Mouse (Mus musculus) hindbrain, embryonic 15.5 days (tissue): ENCODE measurements around the gene Bcl2a1c. TPM values are rescaled to one million over a fixed set of nuclear protein-coding genes. Genes with fewer than 3 reads are reported as not detected.
"Not testable (repeated sequence)": the region's sequence is repeated elsewhere in the genome, so short reads cannot be mapped to it uniquely, and the experiment has no call there.

Experiments used
- ATAC-seq: fragments of 200-750 bp; cut with Nextera tagmentation; 2 replicates; pipeline ENCODE4 v1.8.0; 2017; ENCODE audit warnings: low read depth, moderate number of reproducible peaks, moderate TSS enrichment; ENCODE audit not compliant: low FRiP score
- H3K27ac ChIP-seq: fragments of 300-500 bp; sonication (generic); replicated peaks from 2 replicates; pipeline ENCODE4 v1.5.1; 2015; ENCODE audit warnings: mild to moderate bottlenecking, inconsistent platforms
- H3K27me3 ChIP-seq: fragments of 300-500 bp; sonication (generic); 2 replicates; pipeline ENCODE4 v1.6.1; 2015; ENCODE audit warnings: control low read depth, inconsistent platforms
- H3K36me3 ChIP-seq: fragments of 300-500 bp; sonication (generic); 2 replicates; pipeline ENCODE4 v1.6.1; 2015; ENCODE audit warnings: control low read depth, inconsistent platforms
- H3K4me1 ChIP-seq: fragments of 300-500 bp; sonication (generic); replicated peaks from 2 replicates; pipeline ENCODE4 v1.6.1; 2015; ENCODE audit warnings: control low read depth, inconsistent platforms
- H3K4me2 ChIP-seq: fragments of 300-500 bp; sonication (generic); 2 replicates; pipeline ENCODE4 v1.6.1; 2015; ENCODE audit warnings: moderate library complexity, mild to moderate bottlenecking, inconsistent platforms
- H3K4me3 ChIP-seq: fragments of 300-500 bp; sonication (generic); 2 replicates; pipeline ENCODE4 v1.5.1; 2015; ENCODE audit warnings: mild to moderate bottlenecking, inconsistent platforms
- H3K9ac ChIP-seq: fragments of 300-500 bp; sonication (generic); 2 replicates; pipeline ENCODE4 v1.6.1; 2015; ENCODE audit warnings: inconsistent platforms
- H3K9me3 ChIP-seq: fragments of 300-500 bp; sonication (generic); 2 replicates; pipeline ENCODE4 v1.6.1; 2016; ENCODE audit warnings: control low read depth, inconsistent platforms
- WGBS: fragments of 180-500 bp; shearing (Covaris S2); methylation state at CpG from one replicate; pipeline ENCODE4 v1.1.7; 2015; 5-methylcytosine and 5-hydroxymethylcytosine counted together
- polyA plus RNA-seq: library from polyadenylated mRNA; unstranded; fragments of >200 nt; fragmentation: Nextera tagmentation; extraction: Ambion mirVana; gene quantifications from 2 replicates; pipeline ENCODE4 v1.2.1, GENCODE M21; 2015

The Bcl2a1c gene
- not detected in 2 replicates for polyA plus RNA-seq

- H3K4me3 ChIP-seq, H3K9ac ChIP-seq, H3K4me1 ChIP-seq, H3K27ac ChIP-seq, ATAC-seq, H3K4me2 ChIP-seq, H3K36me3 ChIP-seq, H3K9me3 ChIP-seq, H3K27me3 ChIP-seq: not testable (repeated sequence)
- 87% methylated on average over 9 of the region's 9 CpGs for WGBS
Measured at GRCm38 (mm10) chr9:114329855-114330254, at the start of gene Bcl2a1c. TSS of gene Bcl2a1c (plus strand) at chr9:114330135.

GRCm38 (mm10) chr9:114305957-114306356 is 24.0 kb upstream of the Bcl2a1c start:
- H3K9ac ChIP-seq, H3K9me3 ChIP-seq, H3K4me1 ChIP-seq, ATAC-seq, H3K4me2 ChIP-seq, H3K36me3 ChIP-seq, H3K4me3 ChIP-seq, H3K27me3 ChIP-seq, H3K27ac ChIP-seq: not testable (repeated sequence)

GRCm38 (mm10) chr9:114311752-114312151 is 18.2 kb upstream of the Bcl2a1c start:
- 83% methylated on average over 2 of the region's 2 CpGs for WGBS
- not testable (repeated sequence) for H3K36me3 ChIP-seq

GRCm38 (mm10) chr9:114318021-114318420 is 11.9 kb upstream of the Bcl2a1c start:
- no peaks in the 10 kb centered on the region for H3K36me3 ChIP-seq
- no peaks in the 10 kb centered on the region for H3K27me3 ChIP-seq
- ATAC-seq = no peak
- H3K27ac ChIP-seq = no peak overlapping the region
- WGBS = 9% methylated on average over 2 of the region's 2 CpGs
- no peak overlapping the region for H3K4me2 ChIP-seq
- no peak overlapping the region for H3K9ac ChIP-seq
- no peaks in the 10 kb centered on the region for H3K4me1 ChIP-seq
- H3K9me3 ChIP-seq = no peaks in the 10 kb centered on the region
- no peak overlapping the region for H3K4me3 ChIP-seq

More at GRCm38 (mm10) chr9:114311752-114312151, 18.2 kb upstream of the Bcl2a1c start:
- H3K4me2 ChIP-seq, H3K27me3 ChIP-seq, ATAC-seq, H3K9ac ChIP-seq, H3K9me3 ChIP-seq, H3K4me3 ChIP-seq, H3K4me1 ChIP-seq, H3K27ac ChIP-seq: not testable (repeated sequence)

GRCm38 (mm10) chr9:114326011-114326748 is 3.8 kb upstream of the Bcl2a1c start:
- 73% methylated on average over 3 of the region's 3 CpGs for WGBS

GRCm38 (mm10) chr9:114328332-114328731 is 1.6 kb upstream of the Bcl2a1c start:
- H3K9ac ChIP-seq = not testable (repeated sequence)

More at GRCm38 (mm10) chr9:114326011-114326748, 3.8 kb upstream of the Bcl2a1c start:
- Histone ChIP-seq H3K4me2 (no peak overlapping the region), H3K4me3 (no peak overlapping the region), H3K9ac (no peak overlapping the region), H3K4me1 (no peaks in the 10 kb centered on the region), H3K27me3 (no peaks in the 10 kb centered on the region), H3K9me3 (no peaks in the 10 kb centered on the region), H3K27ac (no peak overlapping the region), H3K36me3 (no peaks in the 10 kb centered on the region)
- no peak for ATAC-seq

GRCm38 (mm10) chr9:114367783-114368470 is 38.0 kb downstream of the Bcl2a1c start:
- Histone ChIP-seq H3K4me3 (peak overlapping the region; percentile 43), H3K9ac (peak overlapping the region; percentile 57), H3K36me3 (no peaks in the 10 kb centered on the region), H3K4me1 (peaks cover 4% of the 10 kb centered on the region), H3K4me2 (peak overlapping the region; percentile 96), H3K27ac (peak overlapping the region; percentile 52), H3K9me3 (no peaks in the 10 kb centered on the region), H3K27me3 (no peaks in the 10 kb centered on the region)
- WGBS = 1% methylated on average over 48 of the region's 48 CpGs
- peak; percentile 89 for ATAC-seq

More at GRCm38 (mm10) chr9:114328332-114328731, 1.6 kb upstream of the Bcl2a1c start:
- H3K9me3 ChIP-seq, H3K36me3 ChIP-seq, H3K27ac ChIP-seq, H3K4me1 ChIP-seq, H3K27me3 ChIP-seq, H3K4me3 ChIP-seq, H3K4me2 ChIP-seq, ATAC-seq: not testable (repeated sequence)

- ATAC-seq = peak; percentile 46
- Histone ChIP-seq H3K4me2 (peak overlapping the region; percentile 96), H3K27me3 (no peaks in the 10 kb centered on the region), H3K9ac (peak overlapping the region; percentile 57), H3K4me1 (peaks cover 4% of the 10 kb centered on the region), H3K4me3 (peak overlapping the region; percentile 43), H3K27ac (peak overlapping the region; percentile 52; the same call in 1 of the 2 replicates), H3K9me3 (no peaks in the 10 kb centered on the region), H3K36me3 (0 out of 2 replicates have a peak, but pooled peaks cover 2% of the 10 kb centered on the region)
- WGBS = 13% methylated on average over 12 of the region's 12 CpGs
Measured at GRCm38 (mm10) chr9:114368471-114368858, 38.5 kb downstream of the Bcl2a1c start.

- not testable (repeated sequence) for H3K27ac ChIP-seq, H3K4me3 ChIP-seq, H3K4me1 ChIP-seq, H3K27me3 ChIP-seq, H3K9me3 ChIP-seq, H3K9ac ChIP-seq, ATAC-seq, H3K36me3 ChIP-seq
- WGBS = 61% methylated on average over 5 of the region's 5 CpGs
- H3K4me2 ChIP-seq = 0 out of 2 replicates have a peak overlapping the region, but pooled peaks have one; percentile 96
Measured at GRCm38 (mm10) chr9:114369389-114369788, 39.5 kb downstream of the Bcl2a1c start.

GRCm38 (mm10) chr9:114371717-114372116 is 41.8 kb downstream of the Bcl2a1c start:
- not testable (repeated sequence) for ATAC-seq, H3K9ac ChIP-seq, H3K9me3 ChIP-seq, H3K4me3 ChIP-seq, H3K4me2 ChIP-seq, H3K36me3 ChIP-seq, H3K4me1 ChIP-seq, H3K27me3 ChIP-seq, H3K27ac ChIP-seq
- WGBS = 28% methylated on average over 5 of the region's 5 CpGs

GRCm38 (mm10) chr9:114375276-114375962 is 45.5 kb downstream of the Bcl2a1c start:
- ATAC-seq = no peak
- Histone ChIP-seq H3K4me3 (no peak overlapping the region), H3K36me3 (0 out of 2 replicates have a peak, but pooled peaks cover 3% of the 10 kb centered on the region), H3K27me3 (no peaks in the 10 kb centered on the region), H3K27ac (no peak overlapping the region), H3K4me1 (no peaks in the 10 kb centered on the region), H3K9me3 (no peaks in the 10 kb centered on the region), H3K4me2 (no peak overlapping the region), H3K9ac (no peak overlapping the region)
- WGBS = 92% methylated on average over 10 of the region's 10 CpGs

GRCm38 (mm10) chr9:114377168-114377567 is 47.2 kb downstream of the Bcl2a1c start:
- Histone ChIP-seq H3K4me2 (no peak overlapping the region), H3K9ac (no peak overlapping the region)
- 89% methylated on average over 10 of the region's 10 CpGs for WGBS

More at GRCm38 (mm10) chr9:114377168-114377567, 47.2 kb downstream of the Bcl2a1c start:
- ATAC-seq = no peak
- Histone ChIP-seq H3K9me3 (no peaks in the 10 kb centered on the region), H3K27me3 (no peaks in the 10 kb centered on the region), H3K27ac (no peak overlapping the region), H3K4me3 (no peak overlapping the region), H3K36me3 (0 out of 2 replicates have a peak, but pooled peaks cover 3% of the 10 kb centered on the region), H3K4me1 (no peaks in the 10 kb centered on the region)
